Mouse (Mus musculus): ENCODE measurements at regions not wholly inside any gene's neighbourhood (a gene's known extent, or its start where the extent isn't known, plus 50 kb on each side); places are given as distances from the start of the nearest gene placed in this dataset.

DNA sequence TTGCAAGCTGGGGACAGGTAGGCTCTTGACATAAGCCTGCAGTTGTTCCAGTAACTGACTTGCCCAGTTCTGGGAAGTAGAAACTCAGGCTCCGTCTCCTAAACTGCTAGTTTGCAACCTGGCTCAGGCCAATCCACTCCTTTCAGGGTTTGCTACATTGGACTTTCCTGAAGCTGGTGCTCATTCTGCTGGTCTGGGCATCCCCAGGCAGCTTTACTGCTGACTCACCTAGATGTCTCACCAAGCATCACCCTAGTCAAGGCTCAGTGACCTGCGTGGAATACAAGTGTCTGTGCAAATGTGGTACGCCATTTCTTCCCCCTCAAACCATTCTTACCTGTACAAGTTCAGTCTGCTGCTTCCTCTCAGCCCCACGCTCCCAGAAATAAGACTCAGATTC, 110.8 kb downstream of the Qrsl1 start:
- no peak for DNase-seq (ENCODE audit: low read depth)

DNA sequence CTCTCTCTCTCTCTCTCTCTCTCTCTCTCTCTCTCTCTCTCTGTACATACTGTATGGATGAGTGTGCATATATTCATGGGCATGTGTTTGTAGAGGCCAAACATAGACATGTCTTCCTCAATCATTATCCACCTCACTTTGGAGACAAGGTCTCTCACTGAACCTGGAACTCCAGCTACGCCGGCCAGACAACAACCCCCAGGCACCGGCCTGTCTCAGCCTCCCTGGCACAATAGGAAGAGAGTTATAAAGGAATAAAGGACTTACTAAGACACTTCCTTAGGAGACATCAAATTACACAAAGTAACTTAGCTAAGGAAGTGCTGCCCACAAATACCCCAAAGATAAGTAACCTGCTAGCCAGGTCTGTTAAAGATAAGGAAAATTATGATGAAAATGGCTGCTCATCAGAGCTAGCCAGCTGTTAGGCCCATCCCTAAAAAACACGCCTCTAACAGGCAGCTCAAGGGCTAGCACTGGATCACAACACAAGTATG, 110.0 kb downstream of the Qrsl1 start:
- DNase-seq (ENCODE audit: low read depth), result no peak

GRCm38 (mm10) chr10:43792618-43793017, 108.9 kb downstream of the Qrsl1 start:
- no peak for DNase-seq (ENCODE audit: low read depth)

- DNase-seq (ENCODE audit: low read depth), result no peak
These were observed 107.0 kb downstream of the Qrsl1 start for GRCm38 (mm10) chr10:43794587-43794986.

- no peak for DNase-seq (ENCODE audit: low read depth)
These were observed 101.5 kb downstream of the Qrsl1 start for GRCm38 (mm10) chr10:43800077-43800476.

DNA sequence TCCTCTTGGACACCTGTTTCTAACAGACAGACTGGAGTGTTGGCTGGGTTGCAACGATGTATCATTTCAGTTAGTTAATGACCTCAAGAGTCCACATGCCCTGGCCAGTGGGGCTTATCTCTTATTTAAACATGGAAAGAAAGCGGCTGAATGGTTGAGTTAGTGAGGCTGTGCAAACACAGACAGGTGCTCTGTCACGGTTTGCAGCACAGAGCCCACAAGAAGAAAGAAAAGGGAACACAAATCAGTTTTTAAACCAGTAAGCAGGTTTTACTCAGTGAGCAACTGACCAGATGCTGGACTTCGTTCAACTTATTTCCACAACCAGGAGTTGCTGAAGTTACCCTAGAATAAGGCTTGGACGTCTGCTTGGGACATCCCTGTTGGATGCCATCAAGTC, 86.3 kb downstream of the Qrsl1 start:
- no peak for DNase-seq (ENCODE audit: low read depth)

- DNase-seq (ENCODE audit: low read depth), result no peak
These were observed 83.9 kb downstream of the Qrsl1 start for GRCm38 (mm10) chr10:43817522-43818198.

DNA sequence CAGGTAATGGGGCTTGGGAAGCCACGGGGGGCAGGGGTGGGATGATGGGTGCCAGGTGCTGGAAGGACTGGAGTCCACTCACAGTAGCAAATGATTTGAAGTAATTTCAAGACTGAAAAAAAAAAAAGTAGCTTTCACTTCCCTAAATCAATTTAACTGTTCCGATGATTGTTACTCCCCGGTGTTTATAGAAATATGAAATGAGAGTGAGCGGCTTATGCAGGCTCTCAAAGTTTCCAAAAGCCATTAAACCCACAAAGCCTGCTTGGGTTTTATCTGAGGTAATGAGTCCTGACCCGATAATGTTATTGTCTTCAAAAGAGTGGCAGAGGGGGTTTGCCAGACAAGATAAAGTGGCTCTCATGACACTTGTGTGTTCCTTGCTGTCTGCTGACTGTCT, 82.9 kb downstream of the Qrsl1 start:
- DNase-seq (ENCODE audit: low read depth), result no peak

GRCm38 (mm10) chr10:43819434-43819833, 82.1 kb downstream of the Qrsl1 start:
- DNase-seq (ENCODE audit: low read depth), result no peak

- DNase-seq (ENCODE audit: low read depth), result no peak
These were observed 78.9 kb downstream of the Qrsl1 start for GRCm38 (mm10) chr10:43822615-43823014.

DNA sequence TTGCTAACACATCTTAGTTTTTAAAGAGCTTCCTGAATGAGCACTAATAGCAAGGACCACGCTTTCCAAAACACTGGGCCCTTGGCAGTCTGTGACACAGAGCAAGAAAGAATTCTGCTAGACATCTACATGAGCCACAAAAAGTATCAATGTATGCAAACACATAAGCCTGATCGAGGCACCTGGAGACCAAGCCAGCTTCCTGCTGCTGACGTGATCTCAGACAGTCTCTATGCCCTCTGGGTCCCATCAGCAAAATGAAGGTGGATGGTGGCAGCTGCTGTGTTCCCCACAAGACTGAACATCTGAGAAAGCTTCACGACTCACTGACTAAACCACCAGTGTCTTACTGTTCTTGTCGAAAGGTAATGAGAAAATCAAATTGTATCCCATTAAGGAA, 77.5 kb downstream of the Qrsl1 start:
- DNase-seq (ENCODE audit: low read depth), result no peak
